Mouse (Mus musculus) ES-Bruce4 (cell line): ENCODE data around the gene Parva.

Experiments used
- CTCF ChIP-seq: IDR thresholded peaks from one replicate; pipeline ENCODE4 v1.8.1; 2011; ENCODE audit warnings: low read depth, low read length
- POLR2A ChIP-seq: IDR thresholded peaks from one replicate; pipeline ENCODE4 v1.8.1; 2011; ENCODE audit warnings: low read length; ENCODE audit not compliant: insufficient read depth

GRCm38 (mm10) chr7:112473649-112474435 lies 46.5 kb downstream of the Parva start:
- TF ChIP-seq CTCF, result no peak
- no peak for TF ChIP-seq POLR2A
